In the genomic region with DNA sequence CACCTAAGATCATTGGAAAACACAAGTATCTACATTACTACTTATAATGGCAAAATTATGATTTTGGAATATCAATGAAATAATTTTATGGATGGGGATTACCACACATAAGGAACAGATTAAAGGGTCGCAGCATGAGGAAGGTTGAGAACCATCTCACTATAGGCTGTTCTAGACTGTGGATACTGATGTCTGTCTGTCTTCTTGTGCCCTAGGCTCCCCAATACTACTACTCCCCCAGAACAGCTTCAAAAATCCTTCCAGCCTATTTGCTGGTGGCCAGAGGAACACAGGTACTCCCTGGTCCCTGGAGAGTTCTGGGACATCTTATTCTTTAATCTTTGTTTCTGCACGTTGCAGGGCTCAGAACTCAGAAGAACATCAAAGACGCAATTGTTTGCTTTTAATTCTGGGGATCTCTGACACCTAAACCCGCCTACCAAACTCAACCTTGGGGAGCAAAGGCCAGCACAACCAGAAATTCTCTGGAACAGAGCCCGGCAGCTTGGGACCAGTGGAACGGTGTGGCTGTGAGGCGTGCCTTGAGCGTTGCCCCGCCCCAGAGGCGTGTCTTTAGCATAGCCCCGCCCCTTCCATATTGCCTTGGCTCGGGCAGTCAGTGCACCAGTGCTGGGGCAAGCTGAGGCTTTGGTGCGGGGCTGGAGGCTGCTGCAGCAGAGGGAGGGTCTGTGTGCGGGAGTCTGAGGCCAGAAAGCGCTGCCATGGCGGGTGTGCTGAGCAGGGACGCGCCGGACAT, we compare ENCODE assay signal across 8 mouse cellular contexts. TPM values are rescaled to one million over a fixed set of nuclear protein-coding genes. Genes with fewer than 3 reads are reported as not detected.
DNase-seq lines count a peak whose midpoint lies in the region; ATAC-seq and TF ChIP-seq lines count a peak whose summit lies in the region.

A gene (plus strand): TSS at position 576 of the 757 bp plus-strand sequence.

- H3K9ac ChIP-seq in forebrain, embryonic 16.5 days (replicated peaks; ENCODE audit: low read depth, low read length) = peak within 1 kb of the TSS; percentile 66

- peak; percentile 85 for DNase-seq in Muller cell, postnatal 12 days (ENCODE audit: inconsistent ontology term)
- DNase-seq in cerebellum, adult 2 months = peak; percentile 36 to 47
- peak; percentile 55 to 70 for DNase-seq in heart, postnatal 14 days
- peak; percentile 61 to 76 for DNase-seq in layer of hippocampus, adult 18-20 months (ENCODE audit: low spot score in 2 of 2)
- DNase-seq in lung, adult 18-20 months = peak; percentile 76 to 83
- peak; percentile 55 for DNase-seq in ovary, postnatal 14 days (ENCODE audit: low spot score)
- peak; percentile 81 for DNase-seq in yolk sac, embryonic 10.5 days (ENCODE audit: low spot score)

- no peak for TF ChIP-seq POLR2A in cerebellum, adult 2 months (IDR thresholded peaks at IDR 0.05; ENCODE audit: borderline replicate concordance, insufficient read depth, low read length)

- H3K27ac ChIP-seq in cerebellum, adult 2 months (ENCODE audit: insufficient read depth, low read length) = no peak within 1 kb of the TSS
- no peak within 1 kb of the TSS for H3K27ac ChIP-seq in forebrain, embryonic 16.5 days (ENCODE audit: low read length)

- no peak for TF ChIP-seq CTCF in cerebellum, adult 2 months (IDR thresholded peaks at IDR 0.05; ENCODE audit: borderline replicate concordance, insufficient read depth, low read depth, low read length)

- peak within 1 kb of the TSS; percentile 48 for H3K4me3 ChIP-seq in cerebellum, adult 2 months (replicated peaks; ENCODE audit: insufficient read depth, low read depth, low read length)
- peak within 1 kb of the TSS; percentile 67 for H3K4me3 ChIP-seq in forebrain, embryonic 16.5 days (replicated peaks; ENCODE audit: low read length)

- H3K36me3 ChIP-seq in forebrain, embryonic 16.5 days (ENCODE audit: control insufficient read depth, insufficient read depth) = no peaks in the 10 kb centered on the region

- no peaks in the 10 kb centered on the region; the same call in 1 of the 2 replicates for H3K27me3 ChIP-seq in cerebellum, adult 2 months (ENCODE audit: control insufficient read depth, insufficient read depth, low read length)
- H3K27me3 ChIP-seq in forebrain, embryonic 16.5 days (replicated peaks; ENCODE audit: control insufficient read depth, insufficient read depth, low read length) = no peaks in the 10 kb centered on the region

- 8% methylated on average over 19 of the region's 19 CpGs for WGBS in cerebellum, adult 2 months
- WGBS in forebrain, embryonic 16.5 days = 6% methylated on average over 19 of the region's 19 CpGs

- no peaks in the 10 kb centered on the region for H3K9me3 ChIP-seq in forebrain, embryonic 16.5 days (ENCODE audit: control insufficient read depth, low read length)

- intact Hi-C loops in heart, postnatal 14 days (cut with DNase I) = no loop called here

- no peaks in the 10 kb centered on the region; the same call in 1 of the 2 replicates for H3K4me1 ChIP-seq in cerebellum, adult 2 months (ENCODE audit: control insufficient read depth, insufficient read depth, low read length)
- peaks cover 7% of the 10 kb centered on the region for H3K4me1 ChIP-seq in forebrain, embryonic 16.5 days (replicated peaks; ENCODE audit: control insufficient read depth, insufficient read depth, low read length)

- peak within 1 kb of the TSS; percentile 90 for H3K4me2 ChIP-seq in forebrain, embryonic 16.5 days (ENCODE audit: low read length)

- peak; percentile 100 for ATAC-seq in forebrain, embryonic 16.5 days

RNA-seq across cellular contexts. Expression of the gene that starts here (rescaled TPM):
- 2.1 and 2.3 TPM in 2 replicates for polyA plus RNA-seq in cerebellum, adult 2 months (2012; rRNA removed)
- polyA plus RNA-seq in forebrain, embryonic 16.5 days (2015; fragmentation: Nextera tagmentation; extraction: Ambion mirVana) = 5.9 and 8.1 TPM in 2 replicates
- total RNA-seq in heart, postnatal 14 days (2021) = 1 to 10 TPM; 3.4 to 3.9 TPM
- total RNA-seq in layer of hippocampus, adult 18-20 months (2021) = 10 to 100 TPM; 14.8 to 15.2 TPM
